Mouse (Mus musculus): Measurements from ENCODE around the gene Thap12. TPM values are rescaled to one million over a fixed set of nuclear protein-coding genes. Genes with fewer than 3 reads are reported as not detected.

The Thap12 gene
- polyA plus RNA-seq, 1 experiment from 2014 or later = 55.9 TPM

DNA sequence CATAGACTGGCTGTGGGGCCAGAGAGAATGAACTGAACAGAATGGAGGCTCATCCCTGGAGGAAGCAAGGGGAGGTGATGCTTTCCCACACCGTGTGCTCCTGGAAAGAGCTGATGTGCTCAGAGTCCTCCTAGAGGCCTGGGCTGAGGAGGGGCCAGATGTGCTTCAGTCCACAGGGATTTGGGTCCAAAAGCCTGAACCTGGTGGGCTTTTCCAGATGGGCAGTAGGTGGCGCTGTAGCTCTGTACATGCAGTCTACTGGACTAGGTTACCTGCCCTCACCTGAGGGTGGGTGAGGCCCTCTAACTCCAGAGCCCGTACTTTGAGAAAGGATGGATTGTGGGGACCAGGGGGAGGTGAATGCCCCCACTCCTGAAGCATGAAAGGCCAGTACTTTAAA, 40.4 kb downstream of the Thap12 start:
- 3% methylated on average over 3 of the region's 3 CpGs for WGBS
- H3K9ac ChIP-seq (replicated peaks; ENCODE audit: low read depth, low read length) = no peak overlapping the region
- no peaks in the 10 kb centered on the region for H3K36me3 ChIP-seq (ENCODE audit: control insufficient read depth, insufficient read depth, low read length)
- H3K4me3 ChIP-seq (ENCODE audit: low read depth, low read length) = no peak overlapping the region
- no peak; the same call in 1 of the 2 replicates for ATAC-seq (ENCODE audit: insufficient number of reproducible peaks, insufficient read depth, low FRiP score, low read depth)
- H3K27me3 ChIP-seq (ENCODE audit: control insufficient read depth, insufficient read depth, low read length) = no peaks in the 10 kb centered on the region
- no peak overlapping the region for H3K27ac ChIP-seq (ENCODE audit: low read length)
- no peaks in the 10 kb centered on the region for H3K4me1 ChIP-seq (ENCODE audit: control insufficient read depth, insufficient read depth, low read length)
- H3K9me3 ChIP-seq (ENCODE audit: control insufficient read depth, low read depth, low read length) = no peaks in the 10 kb centered on the region
- no peak overlapping the region for H3K4me2 ChIP-seq (replicated peaks; ENCODE audit: low read depth, low read length)

DNA sequence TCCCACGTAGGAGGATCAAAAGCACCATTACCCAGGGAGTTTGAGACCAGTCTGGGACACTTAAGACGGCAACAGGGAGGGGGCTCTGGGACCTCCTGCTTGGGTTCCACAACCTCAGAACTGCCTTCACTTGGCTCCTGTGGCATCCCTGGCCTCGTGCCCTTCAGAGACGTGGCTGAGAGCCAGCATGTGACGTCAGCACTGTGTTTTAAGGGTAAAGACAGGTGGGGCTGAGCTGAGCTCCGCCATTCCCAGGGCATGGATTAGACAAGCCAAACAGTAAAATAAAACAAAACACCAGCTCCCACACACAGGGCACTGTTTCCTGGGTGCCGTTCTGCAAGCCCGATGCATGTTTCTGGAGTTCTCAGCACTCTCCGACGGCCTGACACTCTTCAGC, 47.5 kb downstream of the Thap12 start:
- Histone ChIP-seq H3K4me2 (replicated peaks; ENCODE audit: low read depth, low read length) (no peak overlapping the region), H3K9me3 (ENCODE audit: control insufficient read depth, low read depth, low read length) (no peaks in the 10 kb centered on the region), H3K27ac (ENCODE audit: low read length) (no peak overlapping the region), H3K36me3 (ENCODE audit: control insufficient read depth, insufficient read depth, low read length) (no peaks in the 10 kb centered on the region), H3K9ac (replicated peaks; ENCODE audit: low read depth, low read length) (no peak overlapping the region), H3K27me3 (ENCODE audit: control insufficient read depth, insufficient read depth, low read length) (no peaks in the 10 kb centered on the region), H3K4me3 (ENCODE audit: low read depth, low read length) (no peak overlapping the region), H3K4me1 (ENCODE audit: control insufficient read depth, insufficient read depth, low read length) (no peaks in the 10 kb centered on the region)
- 56% methylated on average over 10 of the region's 10 CpGs for WGBS
- no peak for ATAC-seq (ENCODE audit: insufficient number of reproducible peaks, insufficient read depth, low FRiP score, low read depth)

DNA sequence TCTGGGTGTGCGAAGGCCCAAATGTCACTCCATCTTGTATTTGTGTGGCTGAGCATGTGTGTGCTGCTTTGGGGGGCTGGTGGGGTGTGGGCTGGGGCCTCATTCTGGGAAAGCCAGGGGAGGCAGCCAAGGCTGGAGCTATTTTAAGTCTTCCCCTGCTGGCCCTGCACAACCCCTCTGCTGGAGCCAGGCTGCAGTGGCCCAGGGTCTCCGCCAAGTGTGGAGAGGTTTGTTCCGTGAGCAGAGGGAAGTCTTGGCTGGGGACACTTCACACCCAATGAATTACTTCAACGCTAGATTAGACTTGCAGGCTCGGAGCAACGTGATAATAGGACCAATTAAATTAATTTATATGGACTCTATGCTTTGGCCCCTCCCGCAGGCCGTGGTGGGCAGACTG, 49.8 kb downstream of the Thap12 start:
- no peak overlapping the region for H3K4me2 ChIP-seq (replicated peaks; ENCODE audit: low read depth, low read length)
- no peaks in the 10 kb centered on the region for H3K9me3 ChIP-seq (ENCODE audit: control insufficient read depth, low read depth, low read length)
- 85% methylated on average over 8 of the region's 8 CpGs for WGBS
- H3K4me3 ChIP-seq (ENCODE audit: low read depth, low read length) = no peak overlapping the region
- H3K27ac ChIP-seq (ENCODE audit: low read length) = no peak overlapping the region
- H3K36me3 ChIP-seq (ENCODE audit: control insufficient read depth, insufficient read depth, low read length) = no peaks in the 10 kb centered on the region
- no peak overlapping the region for H3K9ac ChIP-seq (replicated peaks; ENCODE audit: low read depth, low read length)
- H3K27me3 ChIP-seq (ENCODE audit: control insufficient read depth, insufficient read depth, low read length) = no peaks in the 10 kb centered on the region
- ATAC-seq (ENCODE audit: insufficient number of reproducible peaks, insufficient read depth, low FRiP score, low read depth) = no peak
- no peaks in the 10 kb centered on the region for H3K4me1 ChIP-seq (ENCODE audit: control insufficient read depth, insufficient read depth, low read length)

DNA sequence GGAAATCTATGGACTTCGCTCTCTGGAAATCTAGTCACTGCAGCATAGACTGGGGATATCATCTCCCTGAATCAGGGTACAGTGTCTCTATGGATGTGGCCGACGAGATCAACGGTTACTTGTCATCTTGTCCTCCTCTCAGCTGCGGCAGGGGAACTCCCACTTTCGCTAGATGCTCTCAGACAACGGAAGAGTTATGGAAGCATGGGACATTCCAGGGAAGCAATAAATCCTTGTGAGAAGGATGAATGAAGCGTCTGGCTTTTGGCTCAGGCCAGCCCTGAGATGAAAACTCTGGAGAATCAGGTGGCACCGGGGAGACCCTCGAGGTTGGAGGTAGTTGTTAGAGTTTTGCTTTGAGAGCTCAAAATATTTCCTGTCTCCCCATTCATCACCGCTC, 53.1 kb downstream of the Thap12 start:
- no peak for ATAC-seq (ENCODE audit: insufficient number of reproducible peaks, insufficient read depth, low FRiP score, low read depth)
- Histone ChIP-seq H3K4me1 (ENCODE audit: control insufficient read depth, insufficient read depth, low read length) (no peaks in the 10 kb centered on the region), H3K27me3 (ENCODE audit: control insufficient read depth, insufficient read depth, low read length) (no peaks in the 10 kb centered on the region), H3K4me2 (replicated peaks; ENCODE audit: low read depth, low read length) (no peak overlapping the region), H3K9ac (replicated peaks; ENCODE audit: low read depth, low read length) (no peak overlapping the region), H3K4me3 (ENCODE audit: low read depth, low read length) (no peak overlapping the region), H3K27ac (ENCODE audit: low read length) (no peak overlapping the region), H3K9me3 (ENCODE audit: control insufficient read depth, low read depth, low read length) (no peaks in the 10 kb centered on the region), H3K36me3 (ENCODE audit: control insufficient read depth, insufficient read depth, low read length) (no peaks in the 10 kb centered on the region)
- WGBS = 56% methylated on average over 11 of the region's 11 CpGs

DNA sequence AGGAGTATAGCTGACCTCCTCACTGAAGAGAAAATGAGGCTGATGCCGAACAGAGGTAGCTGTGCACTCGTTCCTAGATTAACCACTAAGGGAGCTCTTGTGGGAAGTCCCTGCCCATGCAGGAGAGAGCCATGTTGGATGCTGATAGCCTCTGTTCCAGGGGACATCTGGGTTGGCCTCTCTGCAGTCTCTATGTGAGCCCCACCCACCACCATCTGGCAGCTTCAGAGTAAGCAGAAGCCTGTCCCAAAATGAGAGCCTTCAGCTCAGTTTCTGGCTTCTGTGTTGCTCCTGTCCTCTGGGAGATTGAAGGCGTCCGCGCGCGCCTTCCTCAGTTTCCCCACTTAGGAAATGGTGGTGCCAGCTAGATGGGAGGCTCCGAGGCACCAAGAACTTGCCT, 53.7 kb downstream of the Thap12 start:
- H3K36me3 ChIP-seq (ENCODE audit: control insufficient read depth, insufficient read depth, low read length) = no peaks in the 10 kb centered on the region
- no peaks in the 10 kb centered on the region for H3K9me3 ChIP-seq (ENCODE audit: control insufficient read depth, low read depth, low read length)
- H3K4me2 ChIP-seq (replicated peaks; ENCODE audit: low read depth, low read length) = no peak overlapping the region
- H3K4me1 ChIP-seq (ENCODE audit: control insufficient read depth, insufficient read depth, low read length) = no peaks in the 10 kb centered on the region
- 80% methylated on average over 8 of the region's 8 CpGs for WGBS
- ATAC-seq (ENCODE audit: insufficient number of reproducible peaks, insufficient read depth, low FRiP score, low read depth) = no peak
- H3K4me3 ChIP-seq (ENCODE audit: low read depth, low read length) = no peak overlapping the region
- no peaks in the 10 kb centered on the region for H3K27me3 ChIP-seq (ENCODE audit: control insufficient read depth, insufficient read depth, low read length)
- no peak overlapping the region for H3K27ac ChIP-seq (ENCODE audit: low read length)
- H3K9ac ChIP-seq (replicated peaks; ENCODE audit: low read depth, low read length) = no peak overlapping the region

DNA sequence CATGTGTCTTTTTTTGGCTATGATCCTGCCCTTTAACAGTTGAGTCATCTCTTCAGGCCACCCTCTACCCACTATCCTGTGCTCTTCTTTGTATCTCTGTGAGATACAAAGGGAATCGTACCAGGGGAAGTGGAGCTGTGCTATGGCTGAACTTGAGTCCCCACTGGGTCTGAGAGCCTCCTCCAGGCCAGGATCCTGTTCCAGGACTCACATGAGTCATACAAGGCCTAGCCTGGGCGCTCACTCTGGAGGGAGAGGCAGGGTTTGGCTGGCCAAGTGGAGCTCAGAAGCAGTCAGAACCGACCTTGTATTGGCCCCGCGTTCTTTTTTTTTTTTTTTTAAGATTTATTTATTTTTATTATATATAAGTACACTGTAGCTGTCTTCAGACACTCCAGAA, 57.2 kb downstream of the Thap12 start:
- no peaks in the 10 kb centered on the region for H3K4me1 ChIP-seq (ENCODE audit: control insufficient read depth, insufficient read depth, low read length)
- no peaks in the 10 kb centered on the region for H3K9me3 ChIP-seq (ENCODE audit: control insufficient read depth, low read depth, low read length)
- H3K4me2 ChIP-seq (replicated peaks; ENCODE audit: low read depth, low read length) = no peak overlapping the region
- 87% methylated on average over 5 of the region's 5 CpGs for WGBS
- no peak overlapping the region for H3K27ac ChIP-seq (ENCODE audit: low read length)
- no peaks in the 10 kb centered on the region for H3K27me3 ChIP-seq (ENCODE audit: control insufficient read depth, insufficient read depth, low read length)
- ATAC-seq (ENCODE audit: insufficient number of reproducible peaks, insufficient read depth, low FRiP score, low read depth) = no peak
- H3K9ac ChIP-seq (replicated peaks; ENCODE audit: low read depth, low read length) = no peak overlapping the region
- no peaks in the 10 kb centered on the region for H3K36me3 ChIP-seq (ENCODE audit: control insufficient read depth, insufficient read depth, low read length)
- no peak overlapping the region for H3K4me3 ChIP-seq (ENCODE audit: low read depth, low read length)

DNA sequence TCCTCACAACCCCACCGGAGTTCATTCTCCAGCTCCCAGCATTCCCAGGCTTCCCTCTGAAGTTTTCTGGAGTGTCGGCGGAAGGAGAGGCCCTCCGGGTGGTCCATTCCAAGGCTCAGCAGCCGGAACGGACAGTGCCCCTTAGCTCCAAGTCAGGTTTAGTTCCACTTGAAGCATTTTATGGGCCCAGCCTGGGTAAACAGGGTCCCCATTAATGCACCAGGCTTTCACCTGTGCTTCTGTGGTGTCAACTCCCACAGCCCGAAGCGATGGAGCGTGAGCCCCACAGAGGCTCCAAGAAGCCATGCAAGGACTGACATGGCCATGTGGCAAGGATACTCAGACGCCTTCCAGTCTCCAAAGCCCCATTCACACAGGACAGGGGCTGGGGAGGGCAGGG, 61.0 kb downstream of the Thap12 start:
- Histone ChIP-seq H3K4me3 (ENCODE audit: low read depth, low read length) (no peak overlapping the region), H3K4me1 (ENCODE audit: control insufficient read depth, insufficient read depth, low read length) (no peaks in the 10 kb centered on the region), H3K27ac (ENCODE audit: low read length) (no peak overlapping the region), H3K9ac (replicated peaks; ENCODE audit: low read depth, low read length) (no peak overlapping the region), H3K27me3 (ENCODE audit: control insufficient read depth, insufficient read depth, low read length) (no peaks in the 10 kb centered on the region), H3K36me3 (ENCODE audit: control insufficient read depth, insufficient read depth, low read length) (no peaks in the 10 kb centered on the region), H3K9me3 (ENCODE audit: control insufficient read depth, low read depth, low read length) (no peaks in the 10 kb centered on the region), H3K4me2 (replicated peaks; ENCODE audit: low read depth, low read length) (no peak overlapping the region)
- no peak for ATAC-seq (ENCODE audit: insufficient number of reproducible peaks, insufficient read depth, low FRiP score, low read depth)
- 90% methylated on average over 10 of the region's 10 CpGs for WGBS

DNA sequence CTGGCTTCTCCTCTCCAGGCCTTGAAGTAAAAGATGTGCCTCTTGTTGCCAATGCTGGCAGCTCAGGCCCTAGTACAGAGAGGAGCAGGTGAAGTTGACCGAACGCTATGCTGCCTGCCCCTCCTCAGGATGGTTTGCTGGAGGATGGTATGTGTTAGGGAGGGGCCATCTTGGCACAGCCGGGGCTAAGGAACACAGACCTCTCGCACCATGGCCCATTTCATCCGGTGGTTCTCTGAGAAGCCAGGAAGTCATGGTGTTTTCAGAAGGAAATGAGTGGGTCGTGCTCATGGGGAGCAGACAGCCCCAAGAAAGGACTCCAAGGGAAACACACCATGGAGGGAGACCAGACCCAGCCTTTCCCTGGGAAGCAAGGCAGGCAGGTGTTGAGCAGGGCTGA, 64.4 kb downstream of the Thap12 start:
- Histone ChIP-seq H3K36me3 (ENCODE audit: control insufficient read depth, insufficient read depth, low read length) (no peaks in the 10 kb centered on the region), H3K4me1 (ENCODE audit: control insufficient read depth, insufficient read depth, low read length) (peaks cover 14% of the 10 kb centered on the region; the same call in 1 of the 2 replicates), H3K9ac (replicated peaks; ENCODE audit: low read depth, low read length) (no peak overlapping the region), H3K27ac (ENCODE audit: low read length) (no peak overlapping the region), H3K4me2 (replicated peaks; ENCODE audit: low read depth, low read length) (no peak overlapping the region), H3K4me3 (ENCODE audit: low read depth, low read length) (no peak overlapping the region), H3K27me3 (ENCODE audit: control insufficient read depth, insufficient read depth, low read length) (no peaks in the 10 kb centered on the region), H3K9me3 (ENCODE audit: control insufficient read depth, low read depth, low read length) (no peaks in the 10 kb centered on the region)
- ATAC-seq (ENCODE audit: insufficient number of reproducible peaks, insufficient read depth, low FRiP score, low read depth) = no peak
- 69% methylated on average over 6 of the region's 6 CpGs for WGBS

Measured in stomach, embryonic 14.5 days (tissue).